Mouse (Mus musculus) E14TG2a.4 (cell line): ENCODE results near the gene Gm17349.

ENCODE experiments used
- H3K27me3 ChIP-seq: 2 replicates; pipeline ENCODE4 v1.6.1; 2014; ENCODE audit warnings: low read length, control low read depth; ENCODE audit not compliant: insufficient read depth
- H3K36me3 ChIP-seq: 2 replicates; pipeline ENCODE4 v1.6.1; 2014; ENCODE audit warnings: low read length, control low read depth; ENCODE audit not compliant: insufficient read depth
- H3K4me1 ChIP-seq: replicated peaks from 2 replicates; pipeline ENCODE4 v1.6.1; 2014; ENCODE audit warnings: low read depth, low read length, control low read depth
- H3K4me3 ChIP-seq: replicated peaks from 2 replicates; pipeline ENCODE4 v1.5.1; 2014; ENCODE audit warnings: mild to moderate bottlenecking, low read length
- H3K9me3 ChIP-seq: 2 replicates; pipeline ENCODE4 v1.6.1; 2014; ENCODE audit warnings: low read length, control low read depth
- CTCF ChIP-seq: conservative IDR thresholded peaks from 2 replicates; pipeline ENCODE4 v1.5.1; 2014; ENCODE audit warnings: low read length
- NANOG ChIP-seq: IDR thresholded peaks from 2 replicates; pipeline ENCODE4 v1.6.1; 2014; ENCODE audit warnings: borderline replicate concordance, low read length, mixed read lengths
- POU5F1 ChIP-seq: IDR thresholded peaks from 2 replicates; pipeline ENCODE4 v1.6.1; 2014; ENCODE audit warnings: low read length, borderline replicate concordance

The Gm17349 gene

GRCm38 (mm10) chr15:99674866-99675265 is 30.4 kb downstream of the Gm17349 start:
- peaks cover 9% of the 10 kb centered on the region for H3K36me3 ChIP-seq
- H3K9me3 ChIP-seq, result no peaks in the 10 kb centered on the region
- peaks cover 61% of the 10 kb centered on the region for H3K4me1 ChIP-seq
- H3K4me3 ChIP-seq, result no peak overlapping the region
- H3K27me3 ChIP-seq, result peaks cover 36% of the 10 kb centered on the region
- TF ChIP-seq NANOG (no peak), CTCF (no peak), POU5F1 (no peak)

GRCm38 (mm10) chr15:99671783-99672182 is 33.5 kb downstream of the Gm17349 start:
- Histone ChIP-seq H3K4me3 (0 out of 2 replicates have a peak overlapping the region, but pooled peaks have one; percentile 29), H3K4me1 (peaks cover 49% of the 10 kb centered on the region), H3K36me3 (peaks cover 9% of the 10 kb centered on the region), H3K9me3 (no peaks in the 10 kb centered on the region), H3K27me3 (peaks cover 56% of the 10 kb centered on the region)
- TF ChIP-seq NANOG (no peak), CTCF (no peak), POU5F1 (no peak)

- H3K9me3 ChIP-seq, result no peaks in the 10 kb centered on the region
- H3K4me1 ChIP-seq, result peaks cover 45% of the 10 kb centered on the region
- TF ChIP-seq NANOG (no peak), POU5F1 (no peak), CTCF (no peak)
- H3K36me3 ChIP-seq, result peaks cover 9% of the 10 kb centered on the region
- peaks cover 62% of the 10 kb centered on the region for H3K27me3 ChIP-seq
- peak overlapping the region; percentile 87 for H3K4me3 ChIP-seq
Observed at GRCm38 (mm10) chr15:99670964-99671670, 34.2 kb downstream of the Gm17349 start.

- Histone ChIP-seq H3K27me3 (peaks cover 71% of the 10 kb centered on the region), H3K4me1 (peaks cover 48% of the 10 kb centered on the region), H3K9me3 (no peaks in the 10 kb centered on the region), H3K4me3 (peak within 1 kb of the TSS; percentile 87), H3K36me3 (peaks cover 9% of the 10 kb centered on the region)
- no peak for TF ChIP-seq POU5F1
- TF ChIP-seq NANOG, result no peak
- TF ChIP-seq CTCF, result no peak
Observed at GRCm38 (mm10) chr15:99670154-99670821, 35.0 kb downstream of the Gm17349 start, which contains the start of gene Asic1. Asic1 (plus strand) TSS chr15:99670368.

- no peak overlapping the region for H3K4me3 ChIP-seq
- peaks cover 9% of the 10 kb centered on the region for H3K36me3 ChIP-seq
- H3K27me3 ChIP-seq, result peaks cover 80% of the 10 kb centered on the region
- TF ChIP-seq CTCF (no peak), NANOG (no peak), POU5F1 (no peak)
- no peaks in the 10 kb centered on the region for H3K9me3 ChIP-seq
- peaks cover 47% of the 10 kb centered on the region for H3K4me1 ChIP-seq
Observed at GRCm38 (mm10) chr15:99669392-99669791, 35.9 kb downstream of the Gm17349 start.

- Histone ChIP-seq H3K4me1 (peaks cover 51% of the 10 kb centered on the region), H3K9me3 (no peaks in the 10 kb centered on the region), H3K36me3 (peaks cover 9% of the 10 kb centered on the region), H3K27me3 (peaks cover 85% of the 10 kb centered on the region), H3K4me3 (no peak overlapping the region)
- TF ChIP-seq CTCF, result peak; percentile 99
- TF ChIP-seq POU5F1, result no peak
Observed at GRCm38 (mm10) chr15:99668881-99669280, 36.4 kb downstream of the Gm17349 start.

- peaks cover 53% of the 10 kb centered on the region for H3K4me1 ChIP-seq
- H3K27me3 ChIP-seq, result peaks cover 80% of the 10 kb centered on the region
- no peak overlapping the region for H3K4me3 ChIP-seq
- no peak for TF ChIP-seq CTCF
- TF ChIP-seq POU5F1, result no peak
- no peak for TF ChIP-seq NANOG
- H3K36me3 ChIP-seq, result no peaks in the 10 kb centered on the region
- no peaks in the 10 kb centered on the region for H3K9me3 ChIP-seq
Observed at GRCm38 (mm10) chr15:99667544-99667943, 37.7 kb downstream of the Gm17349 start.

- Histone ChIP-seq H3K4me3 (peak overlapping the region; percentile 73), H3K36me3 (no peaks in the 10 kb centered on the region), H3K4me1 (peaks cover 53% of the 10 kb centered on the region), H3K27me3 (peaks cover 54% of the 10 kb centered on the region), H3K9me3 (no peaks in the 10 kb centered on the region)
- no peak for TF ChIP-seq POU5F1
- no peak for TF ChIP-seq CTCF
- no peak for TF ChIP-seq NANOG
Observed at GRCm38 (mm10) chr15:99664600-99665451, 40.5 kb downstream of the Gm17349 start.
